Mouse (Mus musculus) monocyte, adult 5-6 weeks (primary cell): ENCODE results near the gene Lama1. TPM values are rescaled to one million over a fixed set of nuclear protein-coding genes. Genes with fewer than 3 reads are reported as not detected.
"Not testable (repeated sequence)": the region's sequence is repeated elsewhere in the genome, so short reads cannot be mapped to it uniquely, and the experiment has no call there.

ENCODE experiments used
- ATAC-seq: fragments of 153-309, 156-312 bp; replicated peaks from 2 replicates; pipeline ENCODE4 v1.8.0; 2017; ENCODE audit warnings: mild to moderate bottlenecking; ENCODE audit not compliant: low TSS enrichment, insufficient number of reproducible peaks, severe bottlenecking, poor library complexity, low FRiP score
- total RNA-seq: library from RNA; stranded (forward); fragments of 200-1000, 200-491, 200-594 nt; gene quantifications from 3 replicates; pipeline ENCODE4 v1.2.3, GENCODE M21; 2017

The Lama1 gene
- total RNA-seq, 1 experiment from 2014 or later, result not detected

DNA sequence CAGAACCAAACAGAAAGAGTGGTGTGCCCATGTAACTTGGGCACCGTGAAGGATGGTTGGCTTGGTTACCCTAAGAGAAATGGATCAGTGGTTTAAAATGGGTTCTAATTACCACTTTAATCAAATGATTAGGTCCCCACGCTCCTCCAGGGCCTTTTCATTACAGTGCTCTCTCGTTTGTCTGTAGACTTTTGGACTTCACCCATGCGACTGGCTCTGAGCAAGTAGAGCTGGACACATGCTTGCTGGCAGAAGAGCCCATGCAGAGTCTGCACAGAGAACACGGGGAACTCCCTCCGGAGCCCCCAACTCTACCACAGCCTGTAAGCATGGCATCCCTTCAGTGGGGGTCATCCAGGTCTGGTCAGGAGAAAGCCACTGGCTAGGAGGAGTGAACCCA, 116.6 kb downstream of the Lama1 start:
- ATAC-seq, result no peak

DNA sequence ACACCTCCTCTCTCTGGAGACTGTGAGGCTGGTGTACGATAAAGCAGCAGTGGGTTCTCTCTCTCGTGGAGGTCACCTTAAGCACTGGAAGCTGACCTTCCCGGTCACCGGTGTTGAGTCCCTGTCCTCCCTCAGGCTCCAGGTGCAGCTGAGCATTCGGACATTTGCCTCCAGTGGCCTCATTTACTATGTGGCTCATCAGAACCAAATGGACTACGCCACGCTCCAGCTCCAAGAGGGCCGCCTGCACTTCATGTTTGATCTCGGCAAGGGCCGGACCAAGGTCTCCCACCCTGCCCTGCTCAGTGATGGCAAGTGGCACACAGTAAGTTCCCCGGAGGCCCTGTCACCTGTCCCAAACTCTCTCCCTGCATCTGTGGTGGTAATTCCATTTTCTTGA, 118.7 kb downstream of the Lama1 start:
- ATAC-seq, result no peak

DNA sequence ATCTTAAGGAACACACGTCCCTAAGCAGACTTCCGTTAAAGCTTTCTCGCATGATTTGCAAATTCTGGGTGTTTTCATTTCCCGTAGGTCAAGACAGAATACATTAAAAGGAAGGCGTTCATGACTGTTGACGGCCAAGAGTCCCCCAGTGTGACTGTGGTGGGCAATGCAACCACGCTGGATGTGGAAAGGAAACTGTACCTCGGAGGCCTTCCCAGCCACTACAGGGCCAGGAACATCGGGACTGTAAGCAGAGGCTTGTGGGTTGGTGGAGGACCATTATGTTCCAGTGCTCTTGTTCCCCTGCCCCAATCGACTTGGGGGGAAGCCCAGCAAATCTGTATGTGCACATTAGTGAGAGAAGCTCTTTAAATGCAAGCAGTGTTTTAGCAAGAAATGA, 119.9 kb downstream of the Lama1 start:
- no peak for ATAC-seq

DNA sequence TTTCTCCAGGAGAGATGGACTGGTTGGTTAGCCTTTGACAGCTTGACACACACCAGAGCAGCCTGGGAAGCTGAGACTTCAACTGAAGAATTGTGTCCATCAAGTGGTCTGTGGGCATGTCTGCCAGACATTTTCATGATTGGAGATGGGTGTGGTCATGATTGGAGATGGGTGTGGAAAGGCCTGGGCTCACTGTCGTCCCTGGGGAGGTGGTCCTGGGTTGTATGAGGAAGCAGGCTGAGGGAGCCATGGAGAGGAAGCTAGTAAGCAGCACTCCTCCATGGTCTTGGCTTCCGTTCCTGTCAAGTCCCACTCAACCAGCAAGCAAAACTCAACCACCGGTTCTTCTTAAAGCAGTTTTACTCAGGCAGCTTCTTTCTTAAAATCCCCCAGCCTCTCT, 130.4 kb downstream of the Lama1 start:
- ATAC-seq, result no peak

DNA sequence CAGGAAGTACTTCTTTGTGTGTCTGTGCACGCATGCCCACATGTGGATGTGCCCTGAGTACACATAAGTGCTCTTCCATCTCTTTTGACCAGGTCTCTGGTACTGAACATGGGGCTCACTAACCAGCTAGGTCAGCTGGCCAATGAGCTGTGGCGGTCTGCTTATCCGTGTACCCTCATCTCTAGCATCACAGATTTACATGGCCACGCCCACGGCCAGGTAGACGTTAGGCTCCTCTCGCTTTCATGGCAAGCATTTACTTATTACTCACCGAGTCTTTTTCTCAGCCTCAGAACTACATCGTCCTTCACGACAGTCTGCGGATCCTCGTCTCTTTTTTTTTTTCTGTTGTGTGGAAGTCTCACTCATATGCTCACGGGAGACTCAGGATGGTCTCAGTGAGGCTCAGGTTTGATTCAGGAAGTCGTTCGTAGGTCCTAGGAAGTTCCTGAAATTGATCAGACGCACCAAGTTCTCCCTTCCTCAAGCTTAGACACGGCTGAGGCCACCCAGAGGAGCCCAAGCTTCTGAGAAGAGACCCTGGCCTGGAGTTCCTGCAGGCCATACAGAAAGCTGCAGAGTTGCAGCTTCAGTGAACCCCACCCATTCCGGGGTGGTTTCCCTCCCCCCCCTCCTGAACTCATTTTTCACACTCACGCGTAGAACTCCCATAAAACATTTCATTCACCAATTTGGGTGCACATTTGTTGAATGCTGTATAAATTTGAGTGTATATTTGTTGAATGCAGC, 139.3 kb downstream of the Lama1 start:
- no peak for ATAC-seq

DNA sequence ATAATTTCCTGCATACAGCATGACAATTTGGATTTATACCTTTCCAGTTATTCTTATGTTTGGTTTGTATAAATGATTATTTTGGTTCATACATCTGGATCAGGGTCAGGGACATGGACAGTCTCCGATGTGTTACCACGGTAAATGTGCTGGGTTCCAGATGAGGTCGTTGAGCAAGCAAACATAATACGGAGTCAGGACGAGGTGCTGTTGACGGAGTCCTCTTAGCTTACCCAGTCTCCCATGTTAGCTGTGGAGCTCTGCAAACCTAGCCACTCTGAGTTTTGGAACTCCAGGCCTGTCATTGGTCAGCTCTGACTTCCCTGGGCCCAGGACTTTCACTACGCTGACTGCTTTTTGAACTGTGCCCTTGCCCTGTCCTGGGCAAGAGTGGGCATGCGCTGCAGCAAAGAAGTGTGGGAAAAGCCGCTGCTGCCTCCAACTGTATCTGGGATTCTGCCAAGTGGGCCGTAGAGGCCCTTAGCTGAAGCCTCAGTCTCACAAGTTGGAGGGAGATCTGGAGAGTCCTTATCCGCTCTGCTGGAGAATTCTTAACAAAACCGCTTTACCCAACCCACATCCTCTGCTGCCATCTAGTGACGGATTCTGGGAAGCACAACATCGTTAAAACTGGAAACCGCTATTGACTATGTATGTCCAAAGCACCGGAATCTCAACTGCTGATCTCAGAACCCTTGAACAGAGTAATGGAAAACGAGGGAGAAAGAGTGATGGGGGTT, 140.5 kb downstream of the Lama1 start:
- no peak for ATAC-seq

DNA sequence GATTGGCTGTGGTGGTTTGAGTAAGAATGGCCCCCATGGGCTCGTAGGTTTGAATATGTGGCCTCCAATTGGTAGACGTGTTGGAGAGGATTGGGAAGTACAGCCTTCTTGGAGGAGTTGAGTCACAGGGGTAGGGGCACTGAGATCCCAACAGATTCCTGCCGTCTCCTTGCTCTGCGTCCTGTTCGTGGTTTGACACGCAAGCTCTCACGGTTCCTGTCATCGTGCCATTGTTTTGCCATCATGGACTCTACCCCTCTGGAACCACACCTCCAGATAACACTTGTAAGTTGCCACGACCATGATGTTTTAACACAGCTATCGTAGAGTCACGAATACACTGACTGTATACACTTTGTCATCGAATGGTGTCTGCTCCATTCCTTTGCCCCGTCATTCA, 141.9 kb downstream of the Lama1 start:
- ATAC-seq, result no peak

DNA sequence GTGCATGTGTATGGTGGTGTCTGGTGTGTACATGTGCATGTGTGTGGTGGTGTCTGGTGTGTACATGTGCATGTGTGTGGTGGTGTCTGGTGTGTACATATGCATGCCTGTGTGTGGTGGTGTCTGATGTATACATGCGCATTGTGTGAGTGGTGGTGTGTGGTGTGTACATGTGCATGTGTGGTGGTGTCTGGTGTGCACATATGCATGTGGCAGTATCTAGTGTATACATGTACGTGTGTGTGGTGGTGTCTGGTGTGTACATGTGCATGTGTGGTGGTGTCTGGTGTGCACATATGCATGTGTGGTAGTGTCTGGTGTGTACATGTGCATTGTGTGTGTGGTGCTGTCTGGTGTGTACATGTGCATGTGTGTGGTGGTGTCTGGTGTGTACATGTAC, 144.4 kb downstream of the Lama1 start:
- not testable (repeated sequence) for ATAC-seq

DNA sequence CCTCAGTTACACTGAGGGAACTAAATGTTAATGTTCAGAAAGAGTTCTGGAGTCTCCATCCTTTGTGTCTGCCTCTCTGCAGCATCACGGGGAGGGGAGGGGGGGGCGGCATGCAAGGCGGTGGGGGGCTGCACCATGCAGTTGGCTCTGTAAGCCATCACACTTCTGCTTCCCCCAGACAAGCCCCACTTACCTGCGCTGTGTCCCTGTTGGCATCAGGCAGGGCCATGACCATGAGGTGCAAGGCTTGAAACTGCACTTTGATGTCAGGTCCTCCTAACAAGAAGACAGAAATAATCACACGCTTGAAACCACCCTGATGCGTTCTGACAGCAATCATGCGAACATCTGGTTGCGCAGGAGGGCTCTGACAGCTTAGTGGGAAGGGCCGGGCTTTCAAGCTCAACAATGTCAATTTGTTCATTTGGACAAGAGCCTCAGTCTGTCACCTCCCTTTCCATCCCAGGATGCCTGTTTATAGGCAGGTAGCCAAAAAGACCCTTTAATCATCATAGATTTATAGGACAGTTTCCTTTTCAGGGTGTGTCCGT, 164.1 kb downstream of the Lama1 start:
- no peak for ATAC-seq

DNA sequence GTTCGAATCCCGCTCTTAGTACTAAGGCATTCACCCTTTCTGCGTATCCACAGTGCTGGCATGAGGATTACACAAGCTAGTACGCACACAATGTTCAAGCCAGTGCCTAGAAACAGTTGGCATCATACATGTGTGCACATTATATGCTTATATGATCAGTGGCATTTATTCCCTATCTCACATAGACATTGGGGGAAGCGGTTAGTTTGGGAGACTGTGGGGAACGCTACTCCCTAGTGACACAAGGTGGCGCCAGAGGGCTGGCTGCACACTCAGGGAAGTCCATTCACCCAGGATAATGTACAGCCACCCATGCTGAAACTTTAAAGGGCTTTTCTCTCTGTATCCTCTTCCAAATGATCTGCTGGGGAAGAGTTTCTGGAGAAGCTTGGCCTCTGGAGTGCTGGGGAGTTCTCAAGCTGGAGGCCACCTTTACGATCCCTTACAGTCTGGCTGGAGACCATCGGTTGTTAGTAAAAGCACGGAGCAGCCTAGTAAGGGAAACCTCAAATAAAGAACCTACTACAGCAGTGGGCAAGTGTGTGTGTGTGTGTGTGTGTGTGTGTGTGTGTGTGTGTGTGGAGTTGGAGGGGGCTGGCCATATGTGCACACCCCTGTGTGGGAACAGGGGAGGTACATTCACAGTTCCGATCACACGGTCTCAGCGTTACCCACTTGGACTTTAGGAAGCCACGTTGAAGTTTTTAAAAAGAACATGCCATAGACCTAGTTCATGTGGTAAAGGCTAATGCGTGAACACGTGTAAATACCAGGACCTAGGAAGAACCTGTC, 164.9 kb downstream of the Lama1 start:
- ATAC-seq, result peak; percentile 55

DNA sequence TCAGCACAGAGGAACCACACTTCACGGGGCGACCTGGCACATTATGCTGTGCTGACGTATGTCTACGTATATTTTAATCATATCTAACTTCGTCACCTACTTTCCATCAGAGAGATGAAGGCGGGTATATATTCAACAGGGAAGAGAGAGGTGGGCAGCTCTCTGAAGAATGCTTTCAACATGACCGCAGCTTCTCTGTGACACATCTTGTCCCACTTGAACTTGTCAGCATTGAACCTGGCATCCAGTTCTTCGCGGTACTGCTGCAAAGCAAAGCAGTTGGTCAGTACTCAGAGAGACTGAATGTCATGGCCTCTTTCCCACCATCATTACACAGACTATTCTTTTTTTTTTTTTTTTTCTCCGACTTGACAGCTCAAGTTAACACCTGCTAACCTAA, 167.3 kb downstream of the Lama1 start:
- no peak for ATAC-seq

DNA sequence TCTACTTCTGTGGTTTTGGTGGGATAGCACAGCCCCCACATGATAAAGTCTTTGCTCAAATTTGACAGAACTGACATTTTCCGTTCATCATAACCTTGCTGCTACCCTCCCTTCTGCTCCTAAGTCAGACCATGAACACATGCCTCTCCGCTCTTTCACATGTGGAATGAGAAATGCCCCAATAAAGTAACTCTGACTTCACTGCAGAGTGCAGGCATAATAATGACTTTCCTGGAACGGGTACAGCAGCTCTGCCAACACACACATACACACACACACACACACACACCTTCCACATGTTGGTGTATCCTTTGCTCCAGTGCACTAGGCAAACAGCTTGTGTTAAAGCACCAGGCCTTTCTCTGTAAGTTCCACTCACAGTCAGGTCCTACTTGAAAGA, 167.9 kb downstream of the Lama1 start:
- ATAC-seq, result no peak

DNA sequence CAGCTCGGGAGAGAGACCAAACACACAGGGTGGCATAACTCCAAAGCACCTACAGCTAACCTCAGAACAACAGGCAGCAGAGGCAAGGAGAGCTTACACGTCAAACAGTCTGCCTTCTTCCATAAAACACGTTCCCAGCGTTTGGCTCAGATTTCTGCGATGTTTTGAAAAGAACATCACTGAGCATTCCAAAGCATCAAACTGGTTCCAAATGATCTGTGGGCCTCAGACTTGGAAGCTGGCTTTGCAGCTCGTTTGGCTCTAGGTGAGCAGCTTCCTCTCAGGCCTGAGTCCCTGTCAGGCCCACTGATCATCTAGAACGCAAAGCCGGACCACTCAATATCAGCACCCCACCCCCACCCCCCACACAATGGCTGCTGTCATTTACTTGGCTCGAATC, 169.0 kb downstream of the Lama1 start:
- no peak for ATAC-seq

DNA sequence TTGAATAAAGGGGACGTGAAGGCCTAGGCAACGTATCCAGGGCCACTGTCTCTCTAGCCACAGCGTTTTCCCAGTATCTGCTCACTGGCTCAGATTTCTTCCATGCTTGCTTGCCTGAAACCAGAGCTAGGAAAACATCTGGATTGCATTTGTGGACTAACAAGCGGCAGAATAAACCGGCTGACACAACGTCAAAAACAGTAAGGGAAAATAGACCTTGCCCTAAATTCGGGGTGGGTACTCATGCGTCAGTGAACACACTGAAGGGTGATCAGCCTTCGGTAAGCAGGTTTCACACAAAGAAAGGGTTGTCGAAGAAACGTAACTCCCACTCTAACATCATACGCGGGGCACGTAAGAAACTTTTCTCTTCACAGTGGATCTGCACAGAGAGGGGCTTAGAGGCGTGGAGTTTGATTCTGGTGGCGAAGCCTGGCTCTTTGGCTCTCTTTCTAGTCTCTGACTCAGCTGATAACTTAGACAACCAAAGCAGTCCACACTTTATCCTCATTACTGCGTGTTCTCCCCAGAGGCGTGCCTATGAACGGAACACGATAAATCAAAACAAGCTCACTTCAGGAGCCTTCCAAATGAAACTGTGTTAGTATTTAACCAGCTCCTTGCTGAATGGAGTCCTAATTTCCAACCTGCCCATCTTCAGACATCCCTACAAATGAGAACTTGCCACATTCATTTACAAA, 169.6 kb downstream of the Lama1 start:
- ATAC-seq, result no peak

DNA sequence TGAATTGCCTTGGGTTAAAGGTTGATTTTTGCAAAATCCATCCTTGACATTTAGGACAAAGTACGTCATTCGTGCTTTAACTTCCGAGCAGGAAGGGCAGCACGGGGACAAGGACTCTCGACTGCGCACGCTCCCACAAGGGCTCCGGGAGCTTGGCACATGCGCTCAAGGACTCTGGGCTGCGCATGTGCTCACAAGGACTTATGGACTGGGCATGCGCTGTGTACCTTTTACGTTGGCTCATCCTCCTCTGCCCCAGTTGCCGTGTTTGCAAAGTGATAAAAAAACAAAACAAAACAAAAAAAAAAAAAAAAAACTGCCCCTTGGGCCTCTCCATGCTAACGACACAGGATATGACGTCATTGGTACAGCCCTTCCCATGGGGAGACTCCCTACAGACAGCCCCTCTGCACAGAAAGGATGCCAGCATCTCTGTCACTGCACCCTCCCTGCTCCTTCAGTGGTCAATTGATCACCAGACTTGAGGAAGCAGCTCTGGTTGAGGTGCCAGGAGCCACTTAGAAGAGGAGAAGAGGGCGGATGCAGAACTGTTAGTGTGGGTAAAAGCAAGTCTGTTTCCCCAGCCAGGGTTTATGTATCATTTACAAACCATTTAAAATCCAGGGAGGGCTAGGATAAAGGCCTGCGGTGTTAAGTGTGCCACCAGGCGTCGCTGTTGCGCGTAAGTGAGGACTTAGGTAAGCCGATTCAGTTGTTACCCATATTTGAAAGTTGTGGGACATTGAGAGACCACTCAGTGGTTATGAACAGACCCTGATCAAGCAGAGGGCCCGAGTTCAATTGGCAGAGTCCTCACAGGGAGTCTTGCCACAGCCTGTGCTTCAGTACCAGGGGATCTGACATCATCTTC, 172.9 kb downstream of the Lama1 start:
- ATAC-seq, result no peak
